Mouse (Mus musculus) heart, embryonic 13.5 days (tissue): ENCODE results near the gene Wipf2. TPM values are rescaled to one million over a fixed set of nuclear protein-coding genes. Genes with fewer than 3 reads are reported as not detected.
"Not testable (repeated sequence)": the region's sequence is repeated elsewhere in the genome, so short reads cannot be mapped to it uniquely, and the experiment has no call there.

Experiments used
- ATAC-seq: fragments of 200-750 bp; cut with Nextera tagmentation; 2 replicates; pipeline ENCODE4 v1.8.0; 2017; ENCODE audit warnings: moderate TSS enrichment; ENCODE audit not compliant: insufficient number of reproducible peaks, low FRiP score, low TSS enrichment; ENCODE audit errors: extremely low read depth
- H3K27ac ChIP-seq: fragments of 300-500 bp; sonication (generic); replicated peaks from 2 replicates; pipeline ENCODE4 v1.5.1; 2015; ENCODE audit warnings: moderate library complexity, mild to moderate bottlenecking, inconsistent platforms
- H3K27me3 ChIP-seq: fragments of 300-500 bp; sonication (generic); replicated peaks from 2 replicates; pipeline ENCODE4 v1.6.1; 2015; ENCODE audit warnings: mild to moderate bottlenecking, inconsistent platforms
- H3K36me3 ChIP-seq: fragments of 300-500 bp; sonication (generic); 2 replicates; pipeline ENCODE4 v1.6.1; 2015; ENCODE audit warnings: mild to moderate bottlenecking, inconsistent platforms
- H3K4me1 ChIP-seq: fragments of 300-500 bp; sonication (generic); 2 replicates; pipeline ENCODE4 v1.6.1; 2015; ENCODE audit warnings: inconsistent platforms
- H3K4me2 ChIP-seq: fragments of 300-500 bp; sonication (generic); 2 replicates; pipeline ENCODE4 v1.6.1; 2015; ENCODE audit warnings: inconsistent platforms, mild to moderate bottlenecking, moderate library complexity
- H3K4me3 ChIP-seq: fragments of 300-500 bp; sonication (generic); 2 replicates; pipeline ENCODE4 v1.5.1; 2015; ENCODE audit warnings: moderate library complexity, mild to moderate bottlenecking, inconsistent platforms
- H3K9ac ChIP-seq: fragments of 300-500 bp; sonication (generic); 2 replicates; pipeline ENCODE4 v1.6.1; 2015; ENCODE audit warnings: inconsistent platforms, mild to moderate bottlenecking, moderate library complexity
- H3K9me3 ChIP-seq: fragments of 300-500 bp; sonication (generic); 2 replicates; pipeline ENCODE4 v1.6.1; 2016; ENCODE audit warnings: inconsistent platforms
- WGBS: fragments of 180-500 bp; shearing (Covaris S2); methylation state at CpG from one replicate; pipeline ENCODE4 v1.1.7; 2015; ENCODE audit warnings: mixed read lengths; 5-methylcytosine and 5-hydroxymethylcytosine counted together
- polyA plus RNA-seq: library from polyadenylated mRNA; unstranded; fragments of >200 nt; fragmentation: Nextera tagmentation; extraction: Ambion mirVana; gene quantifications from 2 replicates; pipeline ENCODE4 v1.2.1, GENCODE M21; 2015

Wipf2 gene
- 2.3 and 2.6 TPM in 2 replicates for polyA plus RNA-seq

GRCm38 (mm10) chr11:98863028-98863750 lies at the start of gene Wipf2:
Gene Wipf2, plus strand, starts transcription at chr11:98863638.
- H3K9me3 ChIP-seq: no peaks in the 10 kb centered on the region
- ATAC-seq: peak; percentile 81
- 7% methylated on average over 38 of the region's 41 CpGs for WGBS

GRCm38 (mm10) chr11:98816706-98817239 lies 46.7 kb upstream of the Wipf2 start:
- Histone ChIP-seq H3K4me3 (no peak overlapping the region), H3K9ac (no peak overlapping the region), H3K36me3 (peaks cover 97% of the 10 kb centered on the region), H3K27me3 (no peaks in the 10 kb centered on the region), H3K9me3 (no peaks in the 10 kb centered on the region), H3K4me1 (no peaks in the 10 kb centered on the region), H3K4me2 (no peak overlapping the region), H3K27ac (no peak overlapping the region)
- no peak for ATAC-seq
- WGBS: 93% methylated on average over 1 of the region's 1 CpGs

More at GRCm38 (mm10) chr11:98863028-98863750, at the start of gene Wipf2:
- H3K4me2 ChIP-seq: peak within 1 kb of the TSS; percentile 87
- H3K27me3 ChIP-seq: no peaks in the 10 kb centered on the region
- peak within 1 kb of the TSS; percentile 89 for H3K9ac ChIP-seq
- H3K27ac ChIP-seq: peak within 1 kb of the TSS; percentile 87
- peaks cover 23% of the 10 kb centered on the region for H3K36me3 ChIP-seq
- H3K4me3 ChIP-seq: peak within 1 kb of the TSS; percentile 78
- H3K4me1 ChIP-seq: peaks cover 16% of the 10 kb centered on the region

GRCm38 (mm10) chr11:98820968-98821367 lies 42.5 kb upstream of the Wipf2 start:
- Histone ChIP-seq H3K4me2 (no peak overlapping the region), H3K36me3 (peaks cover 100% of the 10 kb centered on the region), H3K4me1 (no peaks in the 10 kb centered on the region), H3K9me3 (no peaks in the 10 kb centered on the region), H3K27me3 (no peaks in the 10 kb centered on the region), H3K27ac (no peak overlapping the region), H3K4me3 (no peak overlapping the region), H3K9ac (no peak overlapping the region)
- no peak for ATAC-seq
- 89% methylated on average over 5 of the region's 5 CpGs for WGBS

- not testable (repeated sequence) for H3K4me3 ChIP-seq, H3K4me2 ChIP-seq, H3K4me1 ChIP-seq, H3K9ac ChIP-seq, H3K27ac ChIP-seq, H3K27me3 ChIP-seq, H3K9me3 ChIP-seq, ATAC-seq
- H3K36me3 ChIP-seq: peaks cover 98% of the 10 kb centered on the region
- 86% methylated on average over 2 of the region's 2 CpGs for WGBS
Measured at GRCm38 (mm10) chr11:98826071-98826470, 37.4 kb upstream of the Wipf2 start.

- ATAC-seq: no peak
- Histone ChIP-seq H3K4me3 (no peak overlapping the region), H3K27ac (no peak overlapping the region), H3K27me3 (no peaks in the 10 kb centered on the region), H3K36me3 (peaks cover 98% of the 10 kb centered on the region), H3K9me3 (no peaks in the 10 kb centered on the region), H3K4me2 (no peak overlapping the region), H3K9ac (no peak overlapping the region), H3K4me1 (no peaks in the 10 kb centered on the region)
- 88% methylated on average over 2 of the region's 2 CpGs for WGBS
Measured at GRCm38 (mm10) chr11:98827877-98828276, 35.6 kb upstream of the Wipf2 start.

GRCm38 (mm10) chr11:98829091-98829775 lies 34.2 kb upstream of the Wipf2 start:
- Histone ChIP-seq H3K9me3 (no peaks in the 10 kb centered on the region), H3K4me1 (no peaks in the 10 kb centered on the region), H3K4me3 (no peak overlapping the region), H3K36me3 (peaks cover 98% of the 10 kb centered on the region), H3K9ac (no peak overlapping the region), H3K27ac (no peak overlapping the region), H3K27me3 (no peaks in the 10 kb centered on the region), H3K4me2 (no peak overlapping the region)
- no peak for ATAC-seq
- 68% methylated on average over 12 of the region's 12 CpGs for WGBS

- Histone ChIP-seq H3K9ac (no peak overlapping the region), H3K4me3 (no peak overlapping the region), H3K27ac (no peak overlapping the region), H3K9me3 (no peaks in the 10 kb centered on the region), H3K27me3 (no peaks in the 10 kb centered on the region), H3K36me3 (peaks cover 96% of the 10 kb centered on the region), H3K4me2 (no peak overlapping the region), H3K4me1 (no peaks in the 10 kb centered on the region)
- 82% methylated on average over 4 of the region's 4 CpGs for WGBS
- ATAC-seq: no peak
Measured at GRCm38 (mm10) chr11:98829875-98830274, 33.6 kb upstream of the Wipf2 start.

GRCm38 (mm10) chr11:98835296-98835695 lies 28.1 kb upstream of the Wipf2 start:
- Histone ChIP-seq H3K4me2 (no peak overlapping the region), H3K27ac (no peak overlapping the region), H3K4me3 (no peak overlapping the region), H3K36me3 (peaks cover 44% of the 10 kb centered on the region), H3K9ac (no peak overlapping the region), H3K4me1 (peaks cover 20% of the 10 kb centered on the region), H3K9me3 (no peaks in the 10 kb centered on the region), H3K27me3 (peaks cover 33% of the 10 kb centered on the region)
- WGBS: 48% methylated on average over 5 of the region's 5 CpGs
- no peak for ATAC-seq

GRCm38 (mm10) chr11:98835725-98836124 lies 27.7 kb upstream of the Wipf2 start:
- H3K27me3 ChIP-seq: peaks cover 36% of the 10 kb centered on the region
- no peak for ATAC-seq
- no peak overlapping the region for H3K4me3 ChIP-seq
- H3K9me3 ChIP-seq: no peaks in the 10 kb centered on the region
- WGBS: 53% methylated on average over 3 of the region's 3 CpGs
- peaks cover 20% of the 10 kb centered on the region for H3K4me1 ChIP-seq
- no peak overlapping the region for H3K4me2 ChIP-seq
- H3K27ac ChIP-seq: no peak overlapping the region
- no peak overlapping the region for H3K9ac ChIP-seq
- peaks cover 40% of the 10 kb centered on the region for H3K36me3 ChIP-seq

- H3K4me3 ChIP-seq: peak overlapping the region; percentile 66
- peaks cover 35% of the 10 kb centered on the region for H3K36me3 ChIP-seq
- no peak for ATAC-seq
- peaks cover 20% of the 10 kb centered on the region for H3K4me1 ChIP-seq
- H3K4me2 ChIP-seq: peak overlapping the region; percentile 99
- H3K27me3 ChIP-seq: peaks cover 36% of the 10 kb centered on the region
- H3K27ac ChIP-seq: no peak overlapping the region
- H3K9ac ChIP-seq: peak overlapping the region; percentile 82
- WGBS: 24% methylated on average over 7 of the region's 7 CpGs
- H3K9me3 ChIP-seq: no peaks in the 10 kb centered on the region
Measured at GRCm38 (mm10) chr11:98836128-98836527, 27.3 kb upstream of the Wipf2 start.

GRCm38 (mm10) chr11:98836651-98837141 lies 26.7 kb upstream of the Wipf2 start, which contains the start of gene Rapgefl1:
Gene Rapgefl1, plus strand, starts transcription at chr11:98836785.
- peaks cover 30% of the 10 kb centered on the region for H3K36me3 ChIP-seq
- WGBS: under 1% methylated on average over 42 of the region's 48 CpGs
- H3K4me1 ChIP-seq: peaks cover 20% of the 10 kb centered on the region
- peak within 1 kb of the TSS; percentile 99 for H3K4me2 ChIP-seq
- ATAC-seq: peak; percentile 79; the same call in 1 of the 2 replicates
- H3K4me3 ChIP-seq: peak within 1 kb of the TSS; percentile 66
- H3K27me3 ChIP-seq: peaks cover 36% of the 10 kb centered on the region
- H3K9ac ChIP-seq: peak within 1 kb of the TSS; percentile 82
- H3K27ac ChIP-seq: no peak within 1 kb of the TSS
- H3K9me3 ChIP-seq: no peaks in the 10 kb centered on the region
